Mouse (Mus musculus) intestine, embryonic 15.5 days (tissue): Measurements from ENCODE around the gene Sh3pxd2a. TPM values are rescaled to one million over a fixed set of nuclear protein-coding genes. Genes with fewer than 3 reads are reported as not detected.

ENCODE experiments used
- ATAC-seq: fragments of 200-750 bp; cut with Nextera tagmentation; 2 replicates; pipeline ENCODE4 v1.8.0; 2017; ENCODE audit warnings: moderate TSS enrichment, moderate library complexity
- H3K27ac ChIP-seq: fragments of 300-500 bp; sonication (generic); 2 replicates; pipeline ENCODE4 v1.5.1; 2015; ENCODE audit warnings: mild to moderate bottlenecking, inconsistent platforms
- H3K27me3 ChIP-seq: fragments of 300-500 bp; sonication (generic); replicated peaks from 2 replicates; pipeline ENCODE4 v1.6.1; 2015; ENCODE audit warnings: inconsistent platforms
- H3K36me3 ChIP-seq: fragments of 300-500 bp; sonication (generic); 2 replicates; pipeline ENCODE4 v1.6.1; 2015; ENCODE audit warnings: inconsistent platforms
- H3K4me1 ChIP-seq: fragments of 300-500 bp; sonication (generic); replicated peaks from 2 replicates; pipeline ENCODE4 v1.6.1; 2015; ENCODE audit warnings: inconsistent platforms
- H3K4me2 ChIP-seq: fragments of 300-500 bp; sonication (generic); replicated peaks from 2 replicates; pipeline ENCODE4 v1.6.1; 2015; ENCODE audit warnings: mild to moderate bottlenecking, inconsistent platforms
- H3K4me3 ChIP-seq: fragments of 300-500 bp; sonication (generic); replicated peaks from 2 replicates; pipeline ENCODE4 v1.5.1; 2015; ENCODE audit warnings: inconsistent platforms
- H3K9ac ChIP-seq: fragments of 300-500 bp; sonication (generic); 2 replicates; pipeline ENCODE4 v1.6.1; 2015; ENCODE audit warnings: inconsistent platforms
- H3K9me3 ChIP-seq: fragments of 300-500 bp; sonication (generic); 2 replicates; pipeline ENCODE4 v1.6.1; 2016; ENCODE audit warnings: inconsistent platforms
- WGBS: fragments of 180-500 bp; shearing (Covaris S2); methylation state at CpG from one replicate; pipeline ENCODE4 v1.1.7; 2015; 5-methylcytosine and 5-hydroxymethylcytosine counted together
- polyA plus RNA-seq: library from polyadenylated mRNA; unstranded; fragments of >200 nt; fragmentation: Nextera tagmentation; extraction: Ambion mirVana; gene quantifications from 2 replicates; pipeline ENCODE4 v1.2.1, GENCODE M21; 2015

The Sh3pxd2a gene
- polyA plus RNA-seq, 1 experiment from 2014 or later, result 5.0 TPM

DNA sequence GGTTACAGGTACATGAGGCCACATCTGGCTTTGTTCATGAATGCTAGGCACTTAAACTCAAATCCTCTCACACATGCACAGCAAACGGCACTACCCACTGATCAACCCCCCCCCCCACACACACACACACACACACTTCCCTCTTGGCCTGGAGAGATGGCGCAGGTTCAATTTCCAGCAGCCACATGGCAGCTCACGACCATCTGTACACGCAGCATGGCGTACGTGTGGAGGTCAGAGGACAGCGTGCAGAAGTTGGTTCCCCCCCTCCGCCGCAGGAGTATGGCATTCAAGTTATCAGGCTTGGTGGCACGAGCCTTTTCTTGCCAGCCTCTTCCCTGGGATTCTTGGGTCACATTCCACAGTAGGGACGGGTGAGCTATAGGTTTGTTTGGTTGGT lies 92.7 kb downstream of the Sh3pxd2a start:
- WGBS, result 89% methylated on average over 11 of the region's 11 CpGs
- Histone ChIP-seq H3K27ac (no peak overlapping the region), H3K9ac (no peak overlapping the region), H3K36me3 (no peaks in the 10 kb centered on the region), H3K4me2 (no peak overlapping the region), H3K4me3 (no peak overlapping the region), H3K4me1 (peaks cover 5% of the 10 kb centered on the region; the same call in 1 of the 2 replicates), H3K9me3 (no peaks in the 10 kb centered on the region), H3K27me3 (no peaks in the 10 kb centered on the region)
- no peak for ATAC-seq

DNA sequence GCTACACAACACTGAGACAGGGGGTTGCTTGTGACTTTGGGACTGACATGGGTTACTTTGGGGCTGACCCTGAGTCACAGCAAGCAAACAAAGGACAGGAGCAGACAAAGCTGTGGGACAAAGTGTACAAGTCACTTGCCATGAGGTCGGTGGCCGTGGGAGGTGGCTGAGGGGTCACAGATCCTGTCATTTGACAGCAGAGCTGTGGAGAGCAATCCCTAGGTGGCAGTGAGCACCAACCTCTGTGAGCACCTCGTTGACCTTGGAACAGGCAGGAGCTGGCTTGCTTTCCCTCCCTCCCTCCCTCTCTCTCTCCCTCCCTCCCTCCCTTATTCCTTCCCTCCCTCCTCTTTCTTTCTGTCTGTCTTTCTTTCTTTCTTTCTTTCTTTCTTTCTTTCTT lies 95.2 kb downstream of the Sh3pxd2a start:
- Histone ChIP-seq H3K9ac (no peak overlapping the region), H3K9me3 (no peaks in the 10 kb centered on the region), H3K4me2 (no peak overlapping the region), H3K4me3 (no peak overlapping the region), H3K36me3 (no peaks in the 10 kb centered on the region), H3K4me1 (peaks cover 5% of the 10 kb centered on the region; the same call in 1 of the 2 replicates), H3K27me3 (no peaks in the 10 kb centered on the region), H3K27ac (no peak overlapping the region)
- WGBS, result 58% methylated on average over 3 of the region's 3 CpGs
- ATAC-seq, result no peak

DNA sequence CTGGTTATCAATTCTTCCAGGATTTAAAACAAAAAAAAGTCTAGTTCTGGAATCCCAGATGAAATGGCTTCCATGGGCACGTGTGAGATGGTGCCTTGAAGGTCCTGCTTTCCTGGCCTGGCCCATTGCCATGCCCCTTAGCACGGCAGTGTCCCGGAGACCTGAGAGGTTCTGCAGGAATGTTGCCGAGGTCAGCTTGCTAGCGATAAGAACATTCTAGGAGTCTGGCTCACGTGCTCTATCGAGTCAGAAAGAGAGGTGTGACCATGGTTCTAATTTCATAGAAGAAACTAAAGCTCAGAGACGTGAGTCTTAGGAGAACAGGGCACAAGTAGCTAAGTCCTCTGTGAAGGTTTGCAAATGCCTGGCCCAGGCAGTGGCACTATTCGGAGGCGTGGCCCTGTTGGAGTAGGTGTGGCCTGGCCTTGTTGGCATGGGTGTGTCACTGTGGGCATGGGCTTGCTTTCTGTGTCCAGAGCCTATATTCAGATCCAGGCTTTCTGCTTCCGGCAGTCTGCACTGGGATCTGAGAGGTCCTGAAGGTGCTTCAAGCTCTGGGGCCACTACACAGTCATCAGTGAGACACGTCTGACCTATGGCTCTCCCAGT lies 96.8 kb downstream of the Sh3pxd2a start:
- H3K4me3 ChIP-seq, result no peak overlapping the region
- ATAC-seq, result 0 out of 2 replicates have a peak, but pooled peaks have one; percentile 21
- 85% methylated on average over 12 of the region's 12 CpGs for WGBS

DNA sequence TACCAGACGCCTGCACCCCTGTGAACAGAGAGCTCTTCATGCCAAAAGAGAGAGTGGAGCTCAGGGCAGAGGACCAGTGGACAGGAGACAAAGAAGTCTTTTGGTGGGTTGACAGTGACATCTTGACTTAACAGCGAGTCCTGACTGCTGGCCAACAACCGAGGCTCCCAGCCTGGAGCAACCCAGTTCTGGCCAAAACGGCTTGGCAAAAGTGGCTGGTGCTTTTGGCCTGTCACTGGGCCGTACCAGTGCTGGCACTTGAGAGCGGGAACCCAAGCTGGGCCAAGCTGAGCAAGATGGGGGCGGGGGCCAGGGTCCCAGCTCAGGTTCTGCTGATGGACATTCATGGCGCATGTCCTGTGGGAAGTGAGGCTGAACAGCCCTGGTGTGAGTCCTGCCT lies 97.6 kb downstream of the Sh3pxd2a start:
- no peak for ATAC-seq
- H3K4me2 ChIP-seq, result no peak overlapping the region

More for the DNA sequence above, 96.8 kb downstream of the Sh3pxd2a start:
- no peak overlapping the region for H3K9ac ChIP-seq
- no peaks in the 10 kb centered on the region for H3K9me3 ChIP-seq
- no peaks in the 10 kb centered on the region for H3K27me3 ChIP-seq
- H3K36me3 ChIP-seq, result no peaks in the 10 kb centered on the region
- H3K27ac ChIP-seq, result no peak overlapping the region
- H3K4me1 ChIP-seq, result peaks cover 5% of the 10 kb centered on the region; the same call in 1 of the 2 replicates
- no peak overlapping the region for H3K4me2 ChIP-seq

DNA sequence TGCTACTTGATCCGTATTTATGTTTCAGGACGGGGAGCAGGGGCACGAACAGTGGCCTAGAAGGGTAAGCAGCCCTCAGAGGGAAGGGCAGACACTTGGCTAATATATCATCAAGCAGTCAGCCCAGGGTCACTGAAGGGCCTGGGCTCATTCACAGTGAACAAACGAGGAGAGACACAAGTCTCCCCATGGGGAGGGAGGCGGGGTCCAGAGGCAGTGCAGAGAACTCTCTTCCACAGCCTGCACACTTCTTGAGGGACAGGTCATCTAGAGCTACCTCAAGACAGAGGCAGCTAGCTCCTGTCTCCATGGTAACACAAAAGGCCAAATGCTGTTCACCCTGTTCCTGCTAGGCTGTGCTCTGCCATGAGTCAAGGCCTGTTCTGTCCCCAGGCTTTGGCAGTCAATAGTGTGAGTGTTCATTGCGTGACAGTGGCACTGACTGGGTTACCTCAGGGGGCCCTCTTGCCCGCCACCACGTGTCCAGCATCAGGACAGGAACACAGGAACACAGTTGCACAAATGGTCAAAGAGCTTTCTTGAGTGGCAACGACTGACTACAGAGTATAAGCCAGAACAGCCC lies 101.0 kb downstream of the Sh3pxd2a start:
- WGBS, result 58% methylated on average over 9 of the region's 9 CpGs
- Histone ChIP-seq H3K27ac (no peak overlapping the region), H3K9ac (no peak overlapping the region), H3K4me3 (no peak overlapping the region), H3K4me2 (no peak overlapping the region), H3K9me3 (no peaks in the 10 kb centered on the region), H3K36me3 (no peaks in the 10 kb centered on the region), H3K4me1 (peaks cover 12% of the 10 kb centered on the region), H3K27me3 (no peaks in the 10 kb centered on the region)
- no peak for ATAC-seq

More for the DNA sequence above, 97.6 kb downstream of the Sh3pxd2a start:
- Histone ChIP-seq H3K9ac (no peak overlapping the region), H3K4me1 (peaks cover 5% of the 10 kb centered on the region; the same call in 1 of the 2 replicates), H3K27me3 (no peaks in the 10 kb centered on the region), H3K36me3 (no peaks in the 10 kb centered on the region), H3K4me3 (no peak overlapping the region), H3K27ac (no peak overlapping the region), H3K9me3 (no peaks in the 10 kb centered on the region)
- 91% methylated on average over 8 of the region's 8 CpGs for WGBS

DNA sequence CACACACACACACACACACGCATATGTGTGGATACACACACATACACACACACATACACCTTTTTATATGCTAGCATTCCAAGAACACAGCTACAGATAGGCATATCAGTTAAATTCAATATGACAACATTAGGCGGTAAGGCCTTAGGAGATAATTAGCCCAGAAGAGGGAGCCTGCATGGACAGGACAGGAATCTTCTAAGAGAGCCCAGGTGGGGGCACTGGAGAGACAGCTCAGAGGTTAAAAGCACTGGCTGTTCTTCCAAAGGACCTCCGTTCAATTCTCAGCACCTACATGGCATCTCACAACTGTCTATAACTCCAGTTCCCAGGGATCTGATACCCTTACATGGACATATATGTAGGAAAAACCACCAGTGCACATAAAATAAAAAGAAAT lies 103.3 kb downstream of the Sh3pxd2a start:
- H3K9ac ChIP-seq, result no peak overlapping the region
- no peak overlapping the region for H3K27ac ChIP-seq
- 88% methylated on average over 3 of the region's 3 CpGs for WGBS

DNA sequence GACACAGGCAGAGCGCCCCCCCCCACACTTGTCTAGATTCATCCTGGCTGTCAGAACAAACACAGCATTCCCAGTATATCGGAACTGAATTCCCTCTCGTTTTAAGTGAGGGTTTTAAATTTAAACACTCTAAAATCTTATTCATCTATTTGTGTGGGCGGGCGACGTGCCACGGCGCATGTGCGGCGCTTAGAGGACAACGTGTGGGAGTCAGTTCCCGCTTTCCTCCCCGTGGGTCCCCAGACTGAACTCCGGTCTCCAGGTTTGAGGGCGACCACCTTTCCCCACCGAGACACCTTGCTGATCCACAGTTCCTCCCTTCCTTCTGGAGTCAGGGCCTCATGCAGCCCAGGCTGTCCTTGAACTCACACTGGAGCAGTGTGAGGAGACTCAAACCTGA lies 104.2 kb downstream of the Sh3pxd2a start:
- no peaks in the 10 kb centered on the region for H3K9me3 ChIP-seq
- no peaks in the 10 kb centered on the region for H3K27me3 ChIP-seq
- no peak overlapping the region for H3K27ac ChIP-seq
- WGBS, result 87% methylated on average over 16 of the region's 16 CpGs
- H3K4me1 ChIP-seq, result peaks cover 15% of the 10 kb centered on the region
- no peak overlapping the region for H3K4me3 ChIP-seq
- no peak for ATAC-seq
- no peaks in the 10 kb centered on the region for H3K36me3 ChIP-seq
- H3K9ac ChIP-seq, result no peak overlapping the region
- H3K4me2 ChIP-seq, result no peak overlapping the region

More for the DNA sequence above, 103.3 kb downstream of the Sh3pxd2a start:
- ATAC-seq, result no peak
- peaks cover 15% of the 10 kb centered on the region for H3K4me1 ChIP-seq
- no peaks in the 10 kb centered on the region for H3K9me3 ChIP-seq
- H3K36me3 ChIP-seq, result no peaks in the 10 kb centered on the region
- H3K4me2 ChIP-seq, result no peak overlapping the region
- H3K27me3 ChIP-seq, result no peaks in the 10 kb centered on the region
- no peak overlapping the region for H3K4me3 ChIP-seq

DNA sequence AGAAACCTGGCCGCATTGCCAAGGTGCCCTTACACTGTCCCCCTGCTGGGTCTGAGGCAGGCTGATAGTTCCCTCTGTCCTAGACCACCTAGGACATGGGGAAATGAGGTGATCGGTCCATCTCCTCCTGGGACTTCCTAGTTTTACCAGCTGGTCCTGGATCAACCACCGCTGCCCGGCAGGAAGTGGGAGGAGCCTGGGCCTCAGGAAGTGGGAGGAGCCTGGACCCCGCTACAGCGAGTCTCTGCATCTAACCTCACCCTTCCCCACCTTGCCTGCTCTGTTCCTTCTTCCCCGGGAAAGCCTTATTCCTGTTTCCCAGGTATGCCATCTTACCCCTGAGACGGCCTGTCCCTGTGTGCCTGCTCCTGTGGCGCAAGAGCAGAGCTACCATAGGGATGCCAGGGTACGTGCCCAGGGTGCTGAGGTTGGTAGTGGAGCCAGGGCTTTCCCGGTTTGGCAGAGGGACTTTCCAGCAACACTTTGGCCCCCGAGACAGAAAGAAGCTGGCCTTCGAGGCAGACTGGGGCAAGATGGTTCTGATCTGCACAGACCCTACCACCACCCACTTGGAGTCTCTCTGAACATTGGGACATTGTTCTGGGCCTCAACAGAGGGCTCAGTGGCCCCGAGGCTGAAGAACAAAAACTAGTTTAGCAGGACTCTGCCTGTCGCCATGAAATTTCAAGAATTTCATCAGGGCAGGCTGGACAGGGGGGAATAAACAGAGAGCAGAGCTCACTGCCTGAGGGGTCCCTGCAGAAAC lies 104.9 kb downstream of the Sh3pxd2a start:
- 0 out of 2 replicates have a peak overlapping the region, but pooled peaks have one; percentile 32 for H3K27ac ChIP-seq
- H3K4me3 ChIP-seq, result peak overlapping the region; percentile 21
- H3K36me3 ChIP-seq, result no peaks in the 10 kb centered on the region
- 52% methylated on average over 15 of the region's 15 CpGs for WGBS
- peak overlapping the region; percentile 43 for H3K4me2 ChIP-seq
- H3K4me1 ChIP-seq, result peaks cover 15% of the 10 kb centered on the region
- no peaks in the 10 kb centered on the region for H3K9me3 ChIP-seq
- H3K27me3 ChIP-seq, result no peaks in the 10 kb centered on the region
- 0 out of 2 replicates have a peak, but pooled peaks have one; percentile 29 for ATAC-seq
- 0 out of 2 replicates have a peak overlapping the region, but pooled peaks have one; percentile 30 for H3K9ac ChIP-seq

DNA sequence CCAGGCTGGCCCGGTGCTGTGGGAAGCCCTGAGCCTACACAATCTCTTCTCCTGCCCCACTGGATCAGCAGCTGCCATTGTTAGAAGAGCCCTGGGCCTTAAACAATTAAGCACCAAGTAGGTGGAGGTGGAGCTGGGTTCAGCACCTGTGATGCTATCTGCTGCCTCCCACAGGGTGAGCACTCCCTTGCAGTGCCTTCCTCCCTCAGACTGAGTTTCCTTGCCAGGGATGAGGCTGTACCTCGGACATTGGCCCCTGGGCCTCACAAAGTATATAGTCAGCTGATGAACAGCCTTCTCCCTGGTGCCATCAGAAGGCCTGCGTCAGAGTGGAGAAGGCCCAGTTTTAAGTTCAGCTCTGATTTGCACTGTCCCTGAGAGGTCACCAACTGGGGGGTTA lies 106.9 kb downstream of the Sh3pxd2a start:
- Histone ChIP-seq H3K27ac (no peak overlapping the region), H3K4me2 (no peak overlapping the region), H3K9me3 (no peaks in the 10 kb centered on the region), H3K9ac (no peak overlapping the region), H3K4me3 (no peak overlapping the region), H3K36me3 (no peaks in the 10 kb centered on the region), H3K27me3 (no peaks in the 10 kb centered on the region), H3K4me1 (peaks cover 15% of the 10 kb centered on the region)
- WGBS, result 64% methylated on average over 3 of the region's 3 CpGs
- peak; percentile 46 for ATAC-seq

DNA sequence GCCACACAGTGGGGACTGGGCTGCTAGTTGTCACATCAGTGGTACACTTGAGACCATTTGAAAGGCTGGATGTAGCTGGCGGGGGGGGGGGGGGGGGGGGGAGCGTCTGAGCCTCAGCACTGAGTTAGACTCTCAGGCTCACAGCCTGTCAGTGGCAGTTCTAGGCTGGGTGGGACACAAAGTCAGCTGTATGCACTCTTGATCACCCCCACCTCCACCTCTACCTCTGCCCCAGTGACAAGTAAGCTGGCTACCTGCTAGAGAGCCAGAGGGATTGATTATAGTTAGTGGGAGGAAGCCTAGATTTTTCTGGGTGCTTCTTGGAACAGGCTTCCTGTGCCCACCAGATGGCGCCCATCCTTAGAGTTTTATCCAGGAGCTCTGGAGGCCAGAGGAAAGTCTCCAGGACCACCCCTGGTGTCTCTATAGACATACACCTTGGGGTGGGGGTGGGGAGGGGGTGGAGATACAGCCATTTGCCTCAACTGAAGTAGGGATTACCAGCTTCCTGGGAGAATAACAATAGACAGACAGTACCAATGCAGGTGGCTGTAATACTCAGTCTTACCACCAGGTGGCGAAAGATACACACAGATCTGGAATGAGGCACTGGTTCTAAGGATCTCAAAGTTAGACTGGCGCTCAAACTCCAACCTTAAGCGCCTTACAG lies 107.9 kb downstream of the Sh3pxd2a start:
- Histone ChIP-seq H3K36me3 (no peaks in the 10 kb centered on the region), H3K4me2 (no peak overlapping the region), H3K4me1 (peaks cover 15% of the 10 kb centered on the region), H3K9me3 (no peaks in the 10 kb centered on the region), H3K9ac (no peak overlapping the region), H3K27ac (no peak overlapping the region), H3K27me3 (no peaks in the 10 kb centered on the region), H3K4me3 (no peak overlapping the region)
- 15% methylated on average over 5 of the region's 6 CpGs for WGBS
- ATAC-seq, result peak; percentile 75

DNA sequence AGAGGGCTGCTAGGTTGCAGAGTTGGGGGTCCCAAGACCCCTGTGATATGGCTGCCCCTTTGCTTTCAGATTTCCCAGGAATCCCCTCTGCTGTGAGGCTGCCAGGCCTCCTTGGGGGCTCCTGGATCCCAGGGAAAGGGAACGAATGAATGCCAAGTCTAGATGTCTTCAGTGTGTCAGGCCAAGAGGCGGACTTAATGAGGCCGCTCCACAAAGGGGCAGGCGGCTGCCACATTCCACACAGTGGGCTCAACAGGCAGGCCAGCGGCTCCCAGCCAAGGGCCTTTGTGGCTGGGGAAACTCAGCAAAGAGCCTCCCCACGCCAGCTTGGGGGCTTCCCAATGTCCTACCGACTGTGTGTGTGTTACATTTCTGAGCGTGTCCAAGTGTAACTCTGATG lies 109.7 kb downstream of the Sh3pxd2a start:
- H3K9ac ChIP-seq, result no peak overlapping the region
- no peaks in the 10 kb centered on the region for H3K36me3 ChIP-seq
- ATAC-seq, result no peak
- 90% methylated on average over 8 of the region's 8 CpGs for WGBS
- H3K27ac ChIP-seq, result no peak overlapping the region
- H3K4me2 ChIP-seq, result no peak overlapping the region
- H3K4me3 ChIP-seq, result no peak overlapping the region
- peaks cover 7% of the 10 kb centered on the region for H3K4me1 ChIP-seq
- H3K9me3 ChIP-seq, result no peaks in the 10 kb centered on the region
- H3K27me3 ChIP-seq, result no peaks in the 10 kb centered on the region

DNA sequence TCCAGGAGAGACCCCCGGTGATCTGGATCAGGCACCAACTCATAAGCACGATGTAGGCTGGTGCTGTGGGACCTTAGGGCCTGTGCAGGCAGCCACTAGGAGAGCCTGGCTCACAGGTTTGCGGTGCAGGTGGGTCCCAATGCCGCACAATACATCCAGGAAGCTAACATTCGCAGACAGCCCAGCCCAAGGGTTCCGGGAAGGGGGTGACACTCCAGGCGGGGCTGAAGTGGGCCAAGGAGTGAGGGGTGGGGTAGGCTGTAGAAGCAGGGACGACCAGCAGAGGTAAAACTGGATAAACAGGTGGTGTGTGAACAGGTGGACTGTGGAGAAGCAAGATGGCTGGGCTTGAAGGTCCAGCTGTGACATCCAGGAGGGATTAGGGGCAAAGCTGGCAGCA lies 115.2 kb downstream of the Sh3pxd2a start:
- Histone ChIP-seq H3K36me3 (no peaks in the 10 kb centered on the region), H3K4me3 (no peak overlapping the region), H3K9me3 (no peaks in the 10 kb centered on the region), H3K4me2 (no peak overlapping the region), H3K27me3 (0 out of 2 replicates have a peak, but pooled peaks cover 2% of the 10 kb centered on the region), H3K9ac (no peak overlapping the region), H3K4me1 (0 out of 2 replicates have a peak, but pooled peaks cover 3% of the 10 kb centered on the region), H3K27ac (no peak overlapping the region)
- ATAC-seq, result no peak; the same call in 1 of the 2 replicates
- WGBS, result 73% methylated on average over 8 of the region's 8 CpGs
